Mouse (Mus musculus) heart, embryonic 15.5 days (tissue): ENCODE data around the gene Dhrs1. TPM values are rescaled to one million over a fixed set of nuclear protein-coding genes. Genes with fewer than 3 reads are reported as not detected.

ENCODE experiments used
- ATAC-seq: fragments of 200-750 bp; cut with Nextera tagmentation; replicated peaks from 2 replicates; pipeline ENCODE4 v1.8.0; 2017; ENCODE audit warnings: low read depth, moderate TSS enrichment; ENCODE audit not compliant: insufficient number of reproducible peaks, insufficient read depth, low FRiP score
- H3K27ac ChIP-seq: fragments of 300-500 bp; sonication (generic); 2 replicates; pipeline ENCODE4 v1.5.1; 2015; ENCODE audit warnings: mild to moderate bottlenecking, inconsistent platforms
- H3K27me3 ChIP-seq: fragments of 300-500 bp; sonication (generic); 2 replicates; pipeline ENCODE4 v1.6.1; 2015; ENCODE audit warnings: inconsistent platforms
- H3K36me3 ChIP-seq: fragments of 300-500 bp; sonication (generic); 2 replicates; pipeline ENCODE4 v1.6.1; 2015; ENCODE audit warnings: mild to moderate bottlenecking, inconsistent platforms
- H3K4me1 ChIP-seq: fragments of 300-500 bp; sonication (generic); replicated peaks from 2 replicates; pipeline ENCODE4 v1.6.1; 2015; ENCODE audit warnings: inconsistent platforms
- H3K4me2 ChIP-seq: fragments of 300-500 bp; sonication (generic); 2 replicates; pipeline ENCODE4 v1.6.1; 2015; ENCODE audit warnings: inconsistent platforms, mild to moderate bottlenecking, moderate library complexity
- H3K4me3 ChIP-seq: fragments of 300-500 bp; sonication (generic); 2 replicates; pipeline ENCODE4 v1.5.1; 2015; ENCODE audit warnings: mild to moderate bottlenecking, inconsistent platforms
- H3K9ac ChIP-seq: fragments of 300-500 bp; sonication (generic); 2 replicates; pipeline ENCODE4 v1.6.1; 2015; ENCODE audit warnings: mild to moderate bottlenecking, inconsistent platforms
- H3K9me3 ChIP-seq: fragments of 300-500 bp; sonication (generic); replicated peaks from 2 replicates; pipeline ENCODE4 v1.6.1; 2016; ENCODE audit warnings: inconsistent platforms
- WGBS: fragments of 180-500 bp; shearing (Covaris S2); methylation state at CpG from one replicate; pipeline ENCODE4 v1.1.7; 2015; ENCODE audit warnings: mixed read lengths; 5-methylcytosine and 5-hydroxymethylcytosine counted together
- polyA plus RNA-seq: library from polyadenylated mRNA; unstranded; fragments of >200 nt; fragmentation: Nextera tagmentation; extraction: Ambion mirVana; gene quantifications from 2 replicates; pipeline ENCODE4 v1.2.1, GENCODE M21; 2015

The Dhrs1 gene
- polyA plus RNA-seq, 1 experiment from 2014 or later = 64.0 TPM

DNA sequence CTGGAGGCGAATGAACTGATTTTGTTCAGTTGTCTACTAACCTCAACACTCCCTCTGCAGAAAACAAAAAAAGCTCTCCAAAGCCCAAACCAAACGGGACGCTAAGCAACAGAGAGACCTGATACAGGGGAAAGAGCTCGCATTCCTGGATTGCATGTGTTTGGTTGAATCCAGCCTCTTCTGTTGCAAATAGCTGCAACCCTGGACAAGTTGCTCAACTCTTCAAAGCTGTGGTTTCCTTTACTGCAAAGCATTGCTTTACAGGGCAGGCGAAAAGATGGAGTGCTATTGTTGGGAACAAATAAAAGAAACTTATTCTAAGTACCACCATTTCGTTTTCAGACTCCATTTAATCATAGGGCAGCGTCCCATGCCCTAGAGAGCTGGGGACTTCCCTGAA, 10.6 kb downstream of the Dhrs1 start:
- no peaks in the 10 kb centered on the region for H3K9me3 ChIP-seq
- no peak overlapping the region for H3K4me2 ChIP-seq
- no peak overlapping the region for H3K9ac ChIP-seq
- no peak overlapping the region for H3K27ac ChIP-seq
- H3K4me1 ChIP-seq = no peaks in the 10 kb centered on the region
- H3K27me3 ChIP-seq = no peaks in the 10 kb centered on the region; the same call in 1 of the 2 replicates
- no peak overlapping the region for H3K4me3 ChIP-seq
- H3K36me3 ChIP-seq = peaks cover 21% of the 10 kb centered on the region; the same call in 1 of the 2 replicates
- WGBS = 67% methylated on average over 7 of the region's 7 CpGs
- ATAC-seq = no peak

DNA sequence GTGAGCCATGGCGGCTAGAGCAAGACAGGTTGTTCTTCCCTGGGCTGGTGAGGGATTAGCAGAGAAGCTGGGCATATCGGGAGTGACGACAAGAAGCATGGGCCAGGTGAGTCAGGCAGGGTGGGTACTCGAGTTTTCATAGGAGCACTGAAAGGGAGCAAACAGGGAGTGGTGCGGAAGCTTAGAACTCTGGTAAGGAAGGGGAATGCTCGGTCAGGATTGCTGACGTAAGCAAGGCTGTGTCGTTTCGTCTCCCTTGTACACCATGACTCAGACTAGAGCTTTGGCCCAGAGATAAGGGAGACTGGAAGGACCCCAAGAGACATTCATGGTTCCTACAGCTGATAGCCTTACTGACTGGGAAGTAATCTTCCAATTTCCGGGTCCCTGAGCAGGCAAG, 11.6 kb downstream of the Dhrs1 start:
- no peak for ATAC-seq
- 58% methylated on average over 10 of the region's 10 CpGs for WGBS
- no peak overlapping the region for H3K4me2 ChIP-seq
- no peaks in the 10 kb centered on the region for H3K4me1 ChIP-seq
- H3K9ac ChIP-seq = no peak overlapping the region
- no peaks in the 10 kb centered on the region for H3K9me3 ChIP-seq
- peaks cover 11% of the 10 kb centered on the region; the same call in 1 of the 2 replicates for H3K36me3 ChIP-seq
- no peak overlapping the region for H3K4me3 ChIP-seq
- H3K27ac ChIP-seq = no peak overlapping the region
- no peaks in the 10 kb centered on the region; the same call in 1 of the 2 replicates for H3K27me3 ChIP-seq

DNA sequence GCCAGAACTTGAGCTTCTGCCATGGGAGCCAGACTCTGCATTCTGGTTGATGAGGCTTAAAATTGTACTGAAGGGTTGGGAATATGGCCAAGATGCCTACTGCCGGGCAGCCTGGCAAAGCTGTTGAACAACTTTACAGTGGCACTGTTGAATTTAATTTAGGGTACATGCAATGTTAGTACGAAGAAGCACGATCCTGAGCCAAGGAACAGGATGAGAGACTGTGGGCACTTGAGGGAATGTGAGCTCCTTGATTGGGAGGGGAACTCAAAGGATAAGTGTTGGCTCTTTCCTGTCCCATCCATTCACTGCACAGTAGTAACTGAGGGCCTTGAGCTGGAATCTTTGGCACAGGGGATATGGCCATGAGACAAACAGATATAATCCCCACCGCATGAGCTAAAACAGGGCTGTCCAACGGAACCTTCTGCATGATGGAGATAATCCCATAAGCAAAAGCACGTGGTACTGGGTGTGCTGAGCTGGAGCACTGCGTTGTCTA, 14.9 kb downstream of the Dhrs1 start:
- H3K4me1 ChIP-seq = no peaks in the 10 kb centered on the region
- H3K4me3 ChIP-seq = no peak overlapping the region
- no peaks in the 10 kb centered on the region for H3K36me3 ChIP-seq
- no peak overlapping the region for H3K27ac ChIP-seq
- ATAC-seq = no peak
- no peaks in the 10 kb centered on the region for H3K9me3 ChIP-seq
- no peak overlapping the region for H3K4me2 ChIP-seq
- 74% methylated on average over 7 of the region's 7 CpGs for WGBS
- H3K27me3 ChIP-seq = peaks cover 6% of the 10 kb centered on the region; the same call in 1 of the 2 replicates
- H3K9ac ChIP-seq = no peak overlapping the region

DNA sequence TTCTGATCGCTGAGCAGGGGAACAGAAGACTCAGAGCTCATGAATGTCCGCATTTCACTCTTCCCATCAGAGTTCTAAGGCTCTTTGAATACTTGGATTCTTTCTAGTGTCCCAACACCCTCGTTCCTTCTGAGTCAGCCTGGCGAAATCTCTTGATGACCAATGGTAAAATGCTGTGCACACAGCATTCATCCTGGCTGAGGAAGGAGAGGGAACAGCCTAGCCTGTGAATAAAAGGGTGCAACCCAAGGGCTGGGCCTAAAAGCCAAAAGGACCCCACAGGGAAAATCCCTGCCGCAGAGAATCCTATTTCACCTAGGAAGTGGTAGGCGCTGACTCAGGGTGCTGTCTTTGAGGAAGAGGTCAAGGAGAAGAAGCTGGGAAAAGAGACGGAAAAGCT, 15.4 kb downstream of the Dhrs1 start:
- peaks cover 6% of the 10 kb centered on the region; the same call in 1 of the 2 replicates for H3K27me3 ChIP-seq
- no peaks in the 10 kb centered on the region for H3K9me3 ChIP-seq
- H3K4me3 ChIP-seq = no peak overlapping the region
- no peak overlapping the region for H3K27ac ChIP-seq
- ATAC-seq = no peak
- H3K4me1 ChIP-seq = no peaks in the 10 kb centered on the region
- H3K9ac ChIP-seq = no peak overlapping the region
- 77% methylated on average over 7 of the region's 7 CpGs for whole genome bisulfite sequencing
- H3K36me3 ChIP-seq = no peaks in the 10 kb centered on the region
- no peak overlapping the region for H3K4me2 ChIP-seq

DNA sequence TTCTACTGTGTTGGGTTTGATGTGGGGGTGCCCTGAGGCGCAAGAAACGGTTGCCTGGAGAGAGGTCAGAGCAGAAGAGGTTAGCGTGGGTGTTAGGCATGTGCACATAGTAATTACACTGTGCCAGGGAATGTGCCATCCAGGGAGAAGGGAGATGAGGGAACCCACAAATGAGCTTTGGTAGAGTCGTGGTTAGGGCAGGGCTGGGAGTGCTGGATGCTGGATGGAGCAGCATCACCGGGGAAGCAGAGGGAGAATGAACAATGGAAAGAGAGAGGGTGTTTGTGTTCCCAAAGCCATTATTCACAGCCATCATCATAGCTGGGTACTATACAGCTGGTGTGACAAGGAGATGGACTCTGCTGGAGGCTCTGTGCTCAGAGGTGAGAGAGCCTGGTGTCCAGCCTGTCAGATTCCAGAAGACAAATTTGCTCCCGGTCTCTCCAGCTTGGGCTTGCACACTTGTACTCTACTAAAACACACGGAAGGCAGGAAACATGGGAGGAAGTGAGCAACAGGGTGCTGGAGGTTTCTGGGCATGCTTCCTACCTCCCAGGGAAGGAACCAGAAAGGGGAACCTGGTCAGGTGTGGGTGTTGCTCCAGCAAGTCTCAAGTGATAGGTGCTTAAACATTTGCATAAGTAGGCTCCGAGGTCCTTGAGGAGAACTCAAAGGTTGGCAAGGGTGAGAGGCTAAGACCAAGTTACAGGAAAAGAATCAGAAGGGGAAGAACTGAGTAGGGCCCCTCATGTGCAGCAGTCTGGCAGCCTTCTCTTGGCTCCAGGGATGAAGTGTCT, 17.4 kb downstream of the Dhrs1 start:
- 67% methylated on average over 8 of the region's 8 CpGs for WGBS
- Histone ChIP-seq H3K36me3 (no peaks in the 10 kb centered on the region), H3K9ac (no peak overlapping the region; the same call in 1 of the 2 replicates), H3K9me3 (no peaks in the 10 kb centered on the region), H3K4me1 (peaks cover 2% of the 10 kb centered on the region; the same call in 1 of the 2 replicates), H3K4me3 (no peak overlapping the region), H3K27ac (no peak overlapping the region), H3K4me2 (no peak overlapping the region), H3K27me3 (peaks cover 6% of the 10 kb centered on the region; the same call in 1 of the 2 replicates)
- no peak for ATAC-seq

DNA sequence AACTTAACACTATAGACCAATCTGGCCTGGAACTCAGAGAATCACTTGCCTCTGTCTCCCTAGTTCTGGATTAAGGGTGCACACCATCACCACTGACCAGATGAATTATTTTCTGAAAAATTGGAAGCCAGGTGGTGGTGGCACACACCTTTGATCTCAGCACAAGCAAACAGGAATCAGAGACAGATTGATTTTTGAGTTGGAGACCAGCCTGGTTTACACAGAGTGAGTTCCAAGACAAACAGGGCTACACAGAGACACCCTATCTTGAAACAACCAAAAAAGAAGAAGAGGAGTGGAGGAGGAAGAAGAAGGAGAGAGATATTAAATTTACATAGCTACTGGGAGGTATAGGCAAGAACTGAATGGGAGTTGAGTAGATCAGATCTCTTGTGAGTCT, 19.2 kb downstream of the Dhrs1 start:
- Histone ChIP-seq H3K4me3 (no peak overlapping the region), H3K9ac (no peak overlapping the region)
- ATAC-seq = no peak

DNA sequence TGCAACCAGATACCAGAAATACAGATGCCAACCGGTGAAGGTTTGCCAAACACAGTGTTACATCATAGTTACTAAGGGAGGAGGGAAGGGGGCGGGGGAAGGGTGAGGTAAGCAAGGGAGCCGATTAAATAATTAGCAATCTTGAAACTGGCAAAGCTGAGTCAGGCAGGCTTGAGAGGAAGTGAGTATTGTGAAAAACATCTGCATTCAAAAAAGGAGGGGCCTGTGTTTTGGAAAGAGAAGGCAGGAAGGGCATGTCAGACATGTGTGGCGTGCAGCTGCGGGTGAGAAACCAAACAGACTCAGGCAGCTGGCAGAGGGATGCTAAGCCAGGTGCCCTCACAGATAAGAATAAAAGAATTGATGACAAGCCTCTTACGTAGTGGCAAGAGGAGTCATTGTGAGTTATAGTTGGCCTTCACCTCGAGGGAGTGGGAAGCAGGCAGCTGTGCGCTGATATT, 21.0 kb downstream of the Dhrs1 start:
- Histone ChIP-seq H3K27me3 (0 out of 2 replicates have a peak, but pooled peaks cover 6% of the 10 kb centered on the region), H3K4me2 (no peak overlapping the region), H3K4me3 (no peak overlapping the region), H3K9me3 (no peaks in the 10 kb centered on the region), H3K4me1 (peaks cover 7% of the 10 kb centered on the region), H3K27ac (0 out of 2 replicates have a peak overlapping the region, but pooled peaks have one; percentile 18), H3K9ac (no peak overlapping the region), H3K36me3 (0 out of 2 replicates have a peak, but pooled peaks cover 6% of the 10 kb centered on the region)
- WGBS = 40% methylated on average over 8 of the region's 8 CpGs
- no peak for ATAC-seq

More for the DNA sequence above, 19.2 kb downstream of the Dhrs1 start:
- Histone ChIP-seq H3K4me2 (no peak overlapping the region), H3K27me3 (peaks cover 6% of the 10 kb centered on the region; the same call in 1 of the 2 replicates), H3K4me1 (peaks cover 7% of the 10 kb centered on the region), H3K27ac (no peak overlapping the region), H3K36me3 (no peaks in the 10 kb centered on the region), H3K9me3 (no peaks in the 10 kb centered on the region)

DNA sequence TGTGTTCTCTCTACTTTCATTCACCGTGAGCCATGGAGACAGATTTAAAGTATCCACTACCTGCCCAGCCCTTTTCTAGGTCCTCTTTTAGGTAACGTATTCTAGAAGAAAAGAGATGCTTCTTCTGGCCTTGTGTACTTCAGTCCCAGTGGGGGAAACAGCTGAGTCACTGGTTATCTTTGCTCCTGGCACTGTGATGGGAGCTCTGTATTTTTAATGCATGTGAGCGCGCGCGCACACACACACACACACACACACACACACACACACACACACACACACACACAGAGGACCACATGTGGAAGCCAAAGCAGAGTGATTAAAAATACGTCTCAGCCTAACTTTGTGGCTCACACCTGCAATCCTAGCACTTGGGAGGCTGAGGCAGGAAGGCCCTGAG, 22.1 kb downstream of the Dhrs1 start:
- H3K27me3 ChIP-seq = 0 out of 2 replicates have a peak, but pooled peaks cover 6% of the 10 kb centered on the region
- H3K9ac ChIP-seq = no peak overlapping the region
- H3K9me3 ChIP-seq = no peaks in the 10 kb centered on the region
- H3K27ac ChIP-seq = no peak overlapping the region
- H3K4me1 ChIP-seq = peaks cover 7% of the 10 kb centered on the region
- 95% methylated on average over 7 of the region's 7 CpGs for WGBS
- H3K4me2 ChIP-seq = no peak overlapping the region
- ATAC-seq = no peak
- peaks cover 11% of the 10 kb centered on the region; the same call in 1 of the 2 replicates for H3K36me3 ChIP-seq
- no peak overlapping the region for H3K4me3 ChIP-seq

DNA sequence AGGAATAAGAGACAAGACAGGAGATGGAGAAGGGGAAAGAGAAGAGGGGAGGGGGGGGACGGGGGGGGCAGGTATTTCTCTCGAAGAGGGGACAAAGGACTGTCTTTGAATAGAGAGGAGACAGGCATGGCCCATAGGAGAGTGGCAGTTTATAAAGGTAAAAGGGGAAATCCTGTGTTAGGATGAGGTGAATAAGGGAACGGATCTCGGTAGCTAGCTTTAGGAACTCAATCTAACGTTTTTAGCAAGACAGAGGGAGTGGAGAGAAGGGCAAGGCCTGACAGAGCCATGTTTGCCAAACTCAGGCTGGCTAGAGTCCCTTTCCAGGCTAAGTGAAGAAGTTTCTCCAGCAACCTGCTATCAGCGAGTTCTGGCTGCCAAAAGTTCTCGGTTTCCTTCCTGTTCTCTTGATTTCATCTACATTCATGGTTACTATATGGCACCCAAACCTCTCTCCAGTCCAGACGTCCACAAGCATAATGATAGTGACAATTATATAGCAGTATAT, 23.0 kb downstream of the Dhrs1 start:
- no peak for ATAC-seq

DNA sequence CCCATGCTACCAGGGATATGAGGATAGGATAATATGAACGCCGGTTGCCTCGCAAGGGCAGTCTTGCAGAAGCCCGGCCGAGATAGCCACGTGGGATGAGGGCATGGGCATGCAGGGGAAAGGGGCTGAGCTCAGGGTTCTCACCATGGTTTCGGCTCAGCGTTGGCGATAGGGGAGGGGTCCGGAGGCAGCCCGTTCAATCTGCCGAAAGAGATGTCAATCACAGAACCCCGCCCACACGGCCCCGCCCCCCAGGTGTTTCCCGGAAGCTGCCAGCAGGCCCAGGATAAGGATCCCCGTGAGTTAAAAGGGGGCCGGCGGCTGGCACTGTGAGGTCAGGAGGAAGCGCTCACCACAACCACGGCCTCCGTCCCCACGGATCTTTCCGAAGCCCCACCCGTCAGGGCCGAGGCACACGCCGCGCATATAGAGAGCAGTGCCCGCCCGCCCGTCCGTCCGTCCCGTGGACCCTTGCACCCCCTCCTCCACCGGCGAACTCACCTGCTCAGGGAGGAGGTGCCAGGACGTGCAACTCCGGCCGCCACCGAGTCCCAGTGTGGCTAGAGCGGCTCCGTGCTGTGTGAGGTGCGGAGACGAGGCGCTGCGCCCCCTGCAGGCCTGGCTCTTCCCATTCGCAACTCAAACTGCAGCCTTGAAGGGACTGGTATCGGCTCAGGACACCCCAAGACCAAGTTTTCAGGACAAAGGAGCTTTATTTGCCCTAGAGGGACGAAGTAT, 23.6 kb downstream of the Dhrs1 start, which contains the start of gene Rabggta:
Gene Rabggta, minus strand, starts transcription at position 564 of the 738 bp plus-strand sequence.
- WGBS = under 1% methylated on average over 50 of the region's 50 CpGs
- peak; percentile 94 for ATAC-seq
- H3K9ac ChIP-seq = peak within 1 kb of the TSS; percentile 82
- H3K27ac ChIP-seq = peak within 1 kb of the TSS; percentile 84
- H3K4me3 ChIP-seq = peak within 1 kb of the TSS; percentile 81
- H3K27me3 ChIP-seq = no peaks in the 10 kb centered on the region
- peaks cover 20% of the 10 kb centered on the region; the same call in 1 of the 2 replicates for H3K36me3 ChIP-seq
- peak within 1 kb of the TSS; percentile 69 for H3K4me2 ChIP-seq
- H3K9me3 ChIP-seq = no peaks in the 10 kb centered on the region
- H3K4me1 ChIP-seq = peaks cover 7% of the 10 kb centered on the region

More for the DNA sequence above, 23.0 kb downstream of the Dhrs1 start:
- peak overlapping the region; percentile 69 for H3K4me2 ChIP-seq
- WGBS = 46% methylated on average over 8 of the region's 8 CpGs
- no peak overlapping the region for H3K9ac ChIP-seq
- no peaks in the 10 kb centered on the region for H3K27me3 ChIP-seq
- H3K4me1 ChIP-seq = peaks cover 7% of the 10 kb centered on the region
- no peaks in the 10 kb centered on the region for H3K9me3 ChIP-seq
- H3K27ac ChIP-seq = no peak overlapping the region
- peak overlapping the region; percentile 81 for H3K4me3 ChIP-seq
- H3K36me3 ChIP-seq = peaks cover 15% of the 10 kb centered on the region; the same call in 1 of the 2 replicates

DNA sequence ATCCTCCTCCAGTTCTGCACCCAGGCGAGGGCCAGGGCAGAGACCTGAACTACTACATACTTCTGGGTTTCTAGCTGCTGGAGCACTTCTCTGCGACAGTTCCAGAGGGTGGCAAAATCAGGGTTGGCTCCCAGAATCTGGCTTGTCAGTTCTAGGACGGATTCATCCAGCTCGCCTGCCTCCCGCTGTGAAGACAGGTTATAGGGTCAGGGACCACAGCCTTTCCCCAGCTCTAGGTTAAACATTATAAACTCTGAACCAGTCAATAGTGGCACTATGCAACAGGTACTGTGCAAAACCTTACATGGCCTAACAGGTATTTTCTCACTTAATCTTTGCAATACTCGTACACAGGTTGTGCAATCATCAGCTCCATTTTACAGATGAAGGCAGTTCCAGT, 24.4 kb downstream of the Dhrs1 start:
- H3K4me2 ChIP-seq = peak overlapping the region; percentile 69
- H3K36me3 ChIP-seq = peaks cover 20% of the 10 kb centered on the region; the same call in 1 of the 2 replicates
- no peak for ATAC-seq
- H3K4me1 ChIP-seq = peaks cover 7% of the 10 kb centered on the region
- 81% methylated on average over 6 of the region's 6 CpGs for WGBS
- H3K4me3 ChIP-seq = peak overlapping the region; percentile 81
- no peaks in the 10 kb centered on the region for H3K27me3 ChIP-seq
- no peak overlapping the region for H3K27ac ChIP-seq
- no peaks in the 10 kb centered on the region for H3K9me3 ChIP-seq
- H3K9ac ChIP-seq = no peak overlapping the region
